Mouse (Mus musculus): ENCODE measurements at regions not wholly inside any gene's neighbourhood (a gene's known extent, or its start where the extent isn't known, plus 50 kb on each side); places are given as distances from the start of the nearest gene placed in this dataset.
A peak's percentile ranks its signal among the peaks of the same experiment; 100 is the strongest.

- H3K27me3 ChIP-seq (ENCODE audit: control insufficient read depth, insufficient read depth, low read length) = no peaks in the 10 kb centered on the region
- ATAC-seq (ENCODE audit: insufficient read depth, low FRiP score) = no peak
- no peaks in the 10 kb centered on the region for H3K36me3 ChIP-seq (ENCODE audit: control insufficient read depth, insufficient read depth, low read length)
- no peak overlapping the region for H3K4me3 ChIP-seq (replicated peaks; ENCODE audit: low read length)
- H3K9ac ChIP-seq (ENCODE audit: low read length) = no peak overlapping the region
- H3K4me2 ChIP-seq (ENCODE audit: low read depth, low read length) = no peak overlapping the region
- no peaks in the 10 kb centered on the region for H3K9me3 ChIP-seq (replicated peaks; ENCODE audit: control insufficient read depth, low read length)
- no peak overlapping the region for H3K27ac ChIP-seq (ENCODE audit: low read length)
- 73% methylated on average over 10 of the region's 10 CpGs for WGBS
- H3K4me1 ChIP-seq (ENCODE audit: control insufficient read depth, insufficient read depth, low read length) = no peaks in the 10 kb centered on the region
Measured at GRCm38 (mm10) chr12:54450369-54450768, 206.0 kb downstream of the Sptssa start.

- H3K9ac ChIP-seq (ENCODE audit: low read length) = no peak overlapping the region
- ATAC-seq (ENCODE audit: insufficient read depth, low FRiP score) = no peak
- no peaks in the 10 kb centered on the region for H3K9me3 ChIP-seq (replicated peaks; ENCODE audit: control insufficient read depth, low read length)
- H3K4me3 ChIP-seq (replicated peaks; ENCODE audit: low read length) = no peak overlapping the region
- H3K27me3 ChIP-seq (ENCODE audit: control insufficient read depth, insufficient read depth, low read length) = no peaks in the 10 kb centered on the region
- H3K36me3 ChIP-seq (ENCODE audit: control insufficient read depth, insufficient read depth, low read length) = no peaks in the 10 kb centered on the region
- H3K27ac ChIP-seq (ENCODE audit: low read length) = no peak overlapping the region
- H3K4me1 ChIP-seq (ENCODE audit: control insufficient read depth, insufficient read depth, low read length) = peaks cover 13% of the 10 kb centered on the region; the same call in 1 of the 2 replicates
- WGBS = 53% methylated on average over 2 of the region's 2 CpGs
- no peak overlapping the region for H3K4me2 ChIP-seq (ENCODE audit: low read depth, low read length)
Measured at GRCm38 (mm10) chr12:54448221-54448620, 208.2 kb downstream of the Sptssa start.

GRCm38 (mm10) chr12:54447354-54447753 is 209.0 kb downstream of the Sptssa start:
- H3K27me3 ChIP-seq (ENCODE audit: control insufficient read depth, insufficient read depth, low read length) = no peaks in the 10 kb centered on the region
- no peaks in the 10 kb centered on the region for H3K36me3 ChIP-seq (ENCODE audit: control insufficient read depth, insufficient read depth, low read length)
- H3K9me3 ChIP-seq (replicated peaks; ENCODE audit: control insufficient read depth, low read length) = no peaks in the 10 kb centered on the region
- ATAC-seq (ENCODE audit: insufficient read depth, low FRiP score) = no peak
- H3K4me2 ChIP-seq (ENCODE audit: low read depth, low read length) = no peak overlapping the region
- 56% methylated on average over 3 of the region's 3 CpGs for WGBS
- H3K4me1 ChIP-seq (ENCODE audit: control insufficient read depth, insufficient read depth, low read length) = peaks cover 16% of the 10 kb centered on the region; the same call in 1 of the 2 replicates
- no peak overlapping the region for H3K27ac ChIP-seq (ENCODE audit: low read length)
- H3K9ac ChIP-seq (ENCODE audit: low read length) = no peak overlapping the region
- no peak overlapping the region for H3K4me3 ChIP-seq (replicated peaks; ENCODE audit: low read length)

- Histone ChIP-seq H3K36me3 (ENCODE audit: control insufficient read depth, insufficient read depth, low read length) (no peaks in the 10 kb centered on the region), H3K4me3 (replicated peaks; ENCODE audit: low read length) (no peak overlapping the region), H3K9ac (ENCODE audit: low read length) (no peak overlapping the region), H3K4me2 (ENCODE audit: low read depth, low read length) (no peak overlapping the region), H3K27ac (ENCODE audit: low read length) (no peak overlapping the region), H3K27me3 (ENCODE audit: control insufficient read depth, insufficient read depth, low read length) (no peaks in the 10 kb centered on the region), H3K4me1 (ENCODE audit: control insufficient read depth, insufficient read depth, low read length) (peaks cover 16% of the 10 kb centered on the region; the same call in 1 of the 2 replicates), H3K9me3 (replicated peaks; ENCODE audit: control insufficient read depth, low read length) (no peaks in the 10 kb centered on the region)
- WGBS = 86% methylated on average over 7 of the region's 7 CpGs
- no peak for ATAC-seq (ENCODE audit: insufficient read depth, low FRiP score)
Measured at GRCm38 (mm10) chr12:54446356-54446755, 210.0 kb downstream of the Sptssa start.

GRCm38 (mm10) chr12:54444416-54444815 is 212.0 kb downstream of the Sptssa start:
- WGBS = 35% methylated on average over 4 of the region's 4 CpGs
- H3K4me2 ChIP-seq (ENCODE audit: low read depth, low read length) = no peak overlapping the region
- no peak for ATAC-seq (ENCODE audit: insufficient read depth, low FRiP score)
- peaks cover 16% of the 10 kb centered on the region; the same call in 1 of the 2 replicates for H3K4me1 ChIP-seq (ENCODE audit: control insufficient read depth, insufficient read depth, low read length)
- no peak overlapping the region for H3K27ac ChIP-seq (ENCODE audit: low read length)
- no peaks in the 10 kb centered on the region for H3K9me3 ChIP-seq (replicated peaks; ENCODE audit: control insufficient read depth, low read length)
- no peak overlapping the region for H3K4me3 ChIP-seq (replicated peaks; ENCODE audit: low read length)
- H3K9ac ChIP-seq (ENCODE audit: low read length) = no peak overlapping the region
- no peaks in the 10 kb centered on the region for H3K36me3 ChIP-seq (ENCODE audit: control insufficient read depth, insufficient read depth, low read length)
- no peaks in the 10 kb centered on the region for H3K27me3 ChIP-seq (ENCODE audit: control insufficient read depth, insufficient read depth, low read length)

- Histone ChIP-seq H3K27ac (ENCODE audit: low read length) (0 out of 2 replicates have a peak overlapping the region, but pooled peaks have one; percentile 12), H3K4me2 (ENCODE audit: low read depth, low read length) (no peak overlapping the region), H3K27me3 (ENCODE audit: control insufficient read depth, insufficient read depth, low read length) (no peaks in the 10 kb centered on the region), H3K4me3 (replicated peaks; ENCODE audit: low read length) (no peak overlapping the region), H3K4me1 (ENCODE audit: control insufficient read depth, insufficient read depth, low read length) (peaks cover 16% of the 10 kb centered on the region; the same call in 1 of the 2 replicates), H3K9me3 (replicated peaks; ENCODE audit: control insufficient read depth, low read length) (no peaks in the 10 kb centered on the region), H3K36me3 (ENCODE audit: control insufficient read depth, insufficient read depth, low read length) (no peaks in the 10 kb centered on the region), H3K9ac (ENCODE audit: low read length) (no peak overlapping the region)
- 59% methylated on average over 2 of the region's 2 CpGs for WGBS
- peak; percentile 76; the same call in 1 of the 2 replicates for ATAC-seq (ENCODE audit: insufficient read depth, low FRiP score)
Measured at GRCm38 (mm10) chr12:54443285-54443684, 213.1 kb downstream of the Sptssa start.

GRCm38 (mm10) chr12:54442408-54442807 is 214.0 kb downstream of the Sptssa start:
- ATAC-seq (ENCODE audit: insufficient read depth, low FRiP score) = no peak

GRCm38 (mm10) chr12:54440851-54441593 is 215.4 kb downstream of the Sptssa start:
- no peak for ATAC-seq (ENCODE audit: insufficient read depth, low FRiP score)
- no peaks in the 10 kb centered on the region for H3K27me3 ChIP-seq (ENCODE audit: control insufficient read depth, insufficient read depth, low read length)
- 80% methylated on average over 6 of the region's 6 CpGs for WGBS
- no peak overlapping the region for H3K4me2 ChIP-seq (ENCODE audit: low read depth, low read length)
- no peaks in the 10 kb centered on the region for H3K36me3 ChIP-seq (ENCODE audit: control insufficient read depth, insufficient read depth, low read length)
- no peaks in the 10 kb centered on the region for H3K9me3 ChIP-seq (replicated peaks; ENCODE audit: control insufficient read depth, low read length)
- H3K4me3 ChIP-seq (replicated peaks; ENCODE audit: low read length) = no peak overlapping the region
- no peak overlapping the region for H3K9ac ChIP-seq (ENCODE audit: low read length)
- peaks cover 16% of the 10 kb centered on the region; the same call in 1 of the 2 replicates for H3K4me1 ChIP-seq (ENCODE audit: control insufficient read depth, insufficient read depth, low read length)
- no peak overlapping the region for H3K27ac ChIP-seq (ENCODE audit: low read length)

More at GRCm38 (mm10) chr12:54442408-54442807, 214.0 kb downstream of the Sptssa start:
- Histone ChIP-seq H3K27me3 (ENCODE audit: control insufficient read depth, insufficient read depth, low read length) (no peaks in the 10 kb centered on the region), H3K9ac (ENCODE audit: low read length) (no peak overlapping the region), H3K27ac (ENCODE audit: low read length) (no peak overlapping the region), H3K4me2 (ENCODE audit: low read depth, low read length) (no peak overlapping the region), H3K36me3 (ENCODE audit: control insufficient read depth, insufficient read depth, low read length) (no peaks in the 10 kb centered on the region), H3K4me3 (replicated peaks; ENCODE audit: low read length) (no peak overlapping the region), H3K4me1 (ENCODE audit: control insufficient read depth, insufficient read depth, low read length) (peaks cover 16% of the 10 kb centered on the region; the same call in 1 of the 2 replicates), H3K9me3 (replicated peaks; ENCODE audit: control insufficient read depth, low read length) (no peaks in the 10 kb centered on the region)
- WGBS = 53% methylated on average over 11 of the region's 11 CpGs

- 69% methylated on average over 4 of the region's 4 CpGs for WGBS
- Histone ChIP-seq H3K36me3 (ENCODE audit: control insufficient read depth, insufficient read depth, low read length) (no peaks in the 10 kb centered on the region), H3K4me3 (replicated peaks; ENCODE audit: low read length) (no peak overlapping the region), H3K4me1 (ENCODE audit: control insufficient read depth, insufficient read depth, low read length) (0 out of 2 replicates have a peak, but pooled peaks cover 7% of the 10 kb centered on the region), H3K27me3 (ENCODE audit: control insufficient read depth, insufficient read depth, low read length) (no peaks in the 10 kb centered on the region), H3K9ac (ENCODE audit: low read length) (no peak overlapping the region), H3K4me2 (ENCODE audit: low read depth, low read length) (no peak overlapping the region), H3K27ac (ENCODE audit: low read length) (no peak overlapping the region), H3K9me3 (replicated peaks; ENCODE audit: control insufficient read depth, low read length) (no peaks in the 10 kb centered on the region)
- ATAC-seq (ENCODE audit: insufficient read depth, low FRiP score) = no peak
Measured at GRCm38 (mm10) chr12:54438793-54439192, 217.6 kb downstream of the Sptssa start.

Measured in stomach, embryonic 16.5 days (tissue).